Mouse (Mus musculus) neural tube, embryonic 15.5 days (tissue): ENCODE results near the gene Mrpl53. TPM values are rescaled to one million over a fixed set of nuclear protein-coding genes. Genes with fewer than 3 reads are reported as not detected.

ENCODE experiments used
- ATAC-seq: fragments of 200-750 bp; cut with Nextera tagmentation; 2 replicates; pipeline ENCODE4 v1.8.0; 2017; ENCODE audit warnings: mild to moderate bottlenecking, moderate TSS enrichment, moderate library complexity; ENCODE audit not compliant: low FRiP score
- H3K27ac ChIP-seq: fragments of 300-500 bp; sonication (generic); replicated peaks from 2 replicates; pipeline ENCODE4 v1.5.1; 2015; ENCODE audit warnings: mild to moderate bottlenecking, inconsistent platforms
- H3K27me3 ChIP-seq: fragments of 300-500 bp; sonication (generic); replicated peaks from 2 replicates; pipeline ENCODE4 v1.6.1; 2015; ENCODE audit warnings: inconsistent platforms
- H3K36me3 ChIP-seq: fragments of 300-500 bp; sonication (generic); 2 replicates; pipeline ENCODE4 v1.6.1; 2015; ENCODE audit warnings: inconsistent platforms
- H3K4me1 ChIP-seq: fragments of 300-500 bp; sonication (generic); 2 replicates; pipeline ENCODE4 v1.6.1; 2015; ENCODE audit warnings: inconsistent platforms
- H3K4me2 ChIP-seq: fragments of 300-500 bp; sonication (generic); 2 replicates; pipeline ENCODE4 v1.6.1; 2015; ENCODE audit warnings: inconsistent platforms, mild to moderate bottlenecking, moderate library complexity
- H3K4me3 ChIP-seq: fragments of 300-500 bp; sonication (generic); replicated peaks from 2 replicates; pipeline ENCODE4 v1.5.1; 2015; ENCODE audit warnings: mild to moderate bottlenecking, inconsistent platforms
- H3K9ac ChIP-seq: fragments of 300-500 bp; sonication (generic); replicated peaks from 2 replicates; pipeline ENCODE4 v1.6.1; 2015; ENCODE audit warnings: mild to moderate bottlenecking, inconsistent platforms
- H3K9me3 ChIP-seq: fragments of 300-500 bp; sonication (generic); replicated peaks from 2 replicates; pipeline ENCODE4 v1.6.1; 2016; ENCODE audit warnings: inconsistent platforms
- whole genome bisulfite sequencing: fragments of 180-500 bp; shearing (Covaris S2); methylation state at CpG from one replicate; pipeline ENCODE4 v1.1.7; 2015; ENCODE audit warnings: mixed read lengths; 5-methylcytosine and 5-hydroxymethylcytosine counted together
- polyA plus RNA-seq: library from polyadenylated mRNA; unstranded; fragments of >200 nt; fragmentation: Nextera tagmentation; extraction: Ambion mirVana; gene quantifications from 2 replicates; pipeline ENCODE4 v1.2.1, GENCODE M21; 2015

The Mrpl53 gene
- polyA plus RNA-seq, 1 experiment from 2014 or later, result 123 TPM

- no peaks in the 10 kb centered on the region for H3K9me3 ChIP-seq
- no peak for ATAC-seq
- H3K27ac ChIP-seq, result no peak overlapping the region
- H3K4me3 ChIP-seq, result no peak overlapping the region
- H3K4me1 ChIP-seq, result peaks cover 20% of the 10 kb centered on the region
- H3K4me2 ChIP-seq, result no peak overlapping the region
- H3K27me3 ChIP-seq, result peaks cover 4% of the 10 kb centered on the region; the same call in 1 of the 2 replicates
- no peaks in the 10 kb centered on the region for H3K36me3 ChIP-seq
- no peak overlapping the region for H3K9ac ChIP-seq
- 83% methylated on average over 2 of the region's 2 CpGs for WGBS
These were observed 10.4 kb upstream of the Mrpl53 start for GRCm38 (mm10) chr6:83098411-83098810.

- Histone ChIP-seq H3K9ac (peak within 1 kb of the TSS; percentile 77), H3K4me1 (peaks cover 22% of the 10 kb centered on the region), H3K4me3 (peak within 1 kb of the TSS; percentile 69), H3K27ac (peak within 1 kb of the TSS; percentile 87), H3K4me2 (peak within 1 kb of the TSS; percentile 90), H3K9me3 (no peaks in the 10 kb centered on the region), H3K36me3 (peaks cover 12% of the 10 kb centered on the region; the same call in 1 of the 2 replicates), H3K27me3 (no peaks in the 10 kb centered on the region)
- under 1% methylated on average over 25 of the region's 25 CpGs for WGBS
- ATAC-seq, result peak; percentile 92
These were observed 7.5 kb upstream of the Mrpl53 start, which contains the start of the genes Ccdc142 and Gm42688 for GRCm38 (mm10) chr6:83101316-83101687. TSS of gene Ccdc142 (plus strand) at chr6:83101601. TSS of gene Gm42688 (plus strand) at chr6:83101617.

GRCm38 (mm10) chr6:83101688-83102556 is 6.9 kb upstream of the Mrpl53 start:
- Histone ChIP-seq H3K4me3 (peak overlapping the region; percentile 69), H3K27ac (peak overlapping the region; percentile 87), H3K27me3 (no peaks in the 10 kb centered on the region), H3K9me3 (no peaks in the 10 kb centered on the region), H3K4me2 (peak overlapping the region; percentile 90), H3K36me3 (peaks cover 16% of the 10 kb centered on the region), H3K4me1 (peaks cover 22% of the 10 kb centered on the region), H3K9ac (peak overlapping the region; percentile 77)
- under 1% methylated on average over 74 of the region's 74 CpGs for WGBS
- peak; percentile 82 for ATAC-seq

GRCm38 (mm10) chr6:83103130-83103650 is 5.7 kb upstream of the Mrpl53 start:
- Histone ChIP-seq H3K4me2 (peak overlapping the region; percentile 90), H3K4me3 (peak overlapping the region; percentile 69), H3K27me3 (no peaks in the 10 kb centered on the region), H3K4me1 (peaks cover 31% of the 10 kb centered on the region), H3K9me3 (no peaks in the 10 kb centered on the region), H3K27ac (no peak overlapping the region), H3K36me3 (peaks cover 22% of the 10 kb centered on the region), H3K9ac (peak overlapping the region; percentile 77)
- WGBS, result 53% methylated on average over 11 of the region's 11 CpGs
- ATAC-seq, result no peak

- Histone ChIP-seq H3K36me3 (peaks cover 22% of the 10 kb centered on the region), H3K27me3 (no peaks in the 10 kb centered on the region), H3K4me2 (no peak overlapping the region), H3K27ac (no peak overlapping the region), H3K4me1 (peaks cover 37% of the 10 kb centered on the region), H3K9ac (no peak overlapping the region), H3K4me3 (no peak overlapping the region), H3K9me3 (no peaks in the 10 kb centered on the region)
- 62% methylated on average over 4 of the region's 4 CpGs for WGBS
- no peak for ATAC-seq
These were observed 4.7 kb upstream of the Mrpl53 start for GRCm38 (mm10) chr6:83104158-83104557.

GRCm38 (mm10) chr6:83107566-83108400 is 1.1 kb upstream of the Mrpl53 start:
- H3K4me1 ChIP-seq, result peaks cover 34% of the 10 kb centered on the region
- 41% methylated on average over 13 of the region's 13 CpGs for WGBS
- H3K27me3 ChIP-seq, result no peaks in the 10 kb centered on the region
- peak overlapping the region; percentile 81 for H3K9ac ChIP-seq
- ATAC-seq, result no peak
- H3K4me3 ChIP-seq, result peak overlapping the region; percentile 72; the same call in 1 of the 2 replicates
- no peaks in the 10 kb centered on the region for H3K9me3 ChIP-seq
- peak overlapping the region; percentile 86 for H3K27ac ChIP-seq
- H3K4me2 ChIP-seq, result peak overlapping the region; percentile 85
- peaks cover 27% of the 10 kb centered on the region for H3K36me3 ChIP-seq

GRCm38 (mm10) chr6:83111510-83112136 is 2.8 kb downstream of the Mrpl53 start:
- Histone ChIP-seq H3K27ac (no peak overlapping the region), H3K36me3 (peaks cover 13% of the 10 kb centered on the region), H3K4me2 (no peak overlapping the region), H3K4me1 (peaks cover 42% of the 10 kb centered on the region), H3K27me3 (no peaks in the 10 kb centered on the region), H3K9me3 (no peaks in the 10 kb centered on the region), H3K9ac (no peak overlapping the region), H3K4me3 (no peak overlapping the region)
- no peak for ATAC-seq
- WGBS, result 90% methylated on average over 4 of the region's 4 CpGs

- 2% methylated on average over 58 of the region's 58 CpGs for WGBS
- Histone ChIP-seq H3K27me3 (no peaks in the 10 kb centered on the region), H3K36me3 (peaks cover 35% of the 10 kb centered on the region), H3K27ac (peak within 1 kb of the TSS; percentile 83), H3K4me2 (peak within 1 kb of the TSS; percentile 92), H3K4me1 (peaks cover 49% of the 10 kb centered on the region), H3K4me3 (peak within 1 kb of the TSS; percentile 88), H3K9me3 (no peaks in the 10 kb centered on the region), H3K9ac (peak within 1 kb of the TSS; percentile 94)
- peak; percentile 91 for ATAC-seq
These were observed 6.3 kb downstream of the Mrpl53 start, which contains the start of gene Mogs for GRCm38 (mm10) chr6:83115011-83115671. TSS of gene Mogs (plus strand) at chr6:83115496.

GRCm38 (mm10) chr6:83115682-83116372 is 7.0 kb downstream of the Mrpl53 start:
- WGBS, result 2% methylated on average over 30 of the region's 48 CpGs
- Histone ChIP-seq H3K4me3 (peak overlapping the region; percentile 88), H3K36me3 (peaks cover 35% of the 10 kb centered on the region), H3K27me3 (no peaks in the 10 kb centered on the region), H3K27ac (peak overlapping the region; percentile 83), H3K9me3 (no peaks in the 10 kb centered on the region), H3K4me1 (peaks cover 52% of the 10 kb centered on the region), H3K4me2 (peak overlapping the region; percentile 92), H3K9ac (peak overlapping the region; percentile 94)
- ATAC-seq, result peak; percentile 56
